Mouse (Mus musculus) stomach, postnatal 0 days (tissue): ENCODE results near the gene 4931428L18Rik.

Experiments
- CTCF ChIP-seq: IDR thresholded peaks from 2 replicates; pipeline ENCODE4 v1.5.1; 2016; ENCODE audit warnings: antibody characterized with exemption, low read depth, mild to moderate bottlenecking, moderate library complexity
- EP300 ChIP-seq: optimal IDR thresholded peaks from 2 replicates; pipeline ENCODE3; 2016; ENCODE audit warnings: antibody characterized with exemption

- TF ChIP-seq CTCF: no peak
- TF ChIP-seq EP300: no peak
Measured at GRCm38 (mm10) chr1:31205346-31205745, 17.1 kb downstream of the 4931428L18Rik start.
